Mouse (Mus musculus): ENCODE results near the gene Nap1l5.

DNA sequence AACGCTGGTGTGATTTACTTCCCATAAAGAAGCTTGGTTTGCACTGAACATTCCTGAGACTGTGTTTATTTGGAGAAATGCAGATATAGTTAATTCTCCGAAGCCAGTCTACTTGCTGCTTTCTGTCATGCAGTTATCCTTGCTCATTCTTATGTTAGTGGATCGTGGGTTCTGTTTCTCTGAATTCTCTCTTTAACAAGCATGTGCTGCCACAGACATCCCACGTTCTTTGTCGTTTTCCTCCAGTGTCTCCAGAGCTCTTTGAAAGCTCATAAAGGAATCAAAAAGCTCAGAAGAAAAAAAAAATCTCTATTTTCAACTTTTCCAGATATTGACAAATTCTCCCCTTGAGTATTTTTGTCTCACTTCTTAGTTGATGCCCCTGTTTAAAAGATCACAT, 7.1 kb upstream of the Nap1l5 start:
- TF ChIP-seq CTCF (IDR thresholded peaks at IDR 0.05; ENCODE audit: control insufficient read depth, insufficient read depth, insufficient replicate concordance, low read depth, low read length): no peak
- TF ChIP-seq POLR2A (IDR thresholded peaks at IDR 0.05; ENCODE audit: control insufficient read depth, low read depth, low read length): no peak

All from testis, adult 2 months (tissue).